Mouse (Mus musculus): ENCODE data around the gene Pmp22.

The Pmp22 gene

DNA sequence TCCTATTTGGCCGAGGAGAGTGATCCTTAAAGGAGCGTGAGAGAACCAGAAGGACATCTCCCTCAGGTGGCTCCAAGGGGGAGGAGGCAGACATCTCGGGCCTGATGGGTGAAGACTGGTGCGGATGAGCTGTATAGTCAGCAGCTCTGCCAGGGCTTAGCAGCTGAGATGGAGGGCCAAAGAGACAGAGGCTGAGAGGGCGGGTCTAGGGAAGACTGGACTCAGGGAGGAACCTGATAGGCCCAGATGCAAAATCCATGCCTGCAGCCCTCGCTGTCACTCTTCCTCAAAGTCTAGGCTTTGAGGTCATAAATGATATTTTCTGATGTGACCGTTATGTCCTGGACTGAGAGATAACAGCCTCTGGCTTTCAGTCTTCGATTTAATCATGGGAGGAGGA lies 1.8 kb upstream of the Pmp22 start:
- in situ Hi-C loops (cut with MboI, MseI): no loop called here

GRCm38 (mm10) chr11:63127513-63127912 lies 1.3 kb upstream of the Pmp22 start:
- in situ Hi-C loops (cut with MboI, MseI): no loop called here

GRCm38 (mm10) chr11:63129375-63129774 lies 593 bp downstream of the Pmp22 start:
- in situ Hi-C loops (cut with MboI, MseI): no loop called here

GRCm38 (mm10) chr11:63129840-63130239 lies 1.1 kb downstream of the Pmp22 start:
- in situ Hi-C loops (cut with MboI, MseI): loop anchor here (5.0 kb wide), 2 partner anchors 208 to 383 kb away; no protein-coding TSS in a partner anchor

GRCm38 (mm10) chr11:63130497-63130896 lies 1.7 kb downstream of the Pmp22 start:
- in situ Hi-C loops (cut with MboI, MseI): loop anchor here (5.0 kb wide), 2 partner anchors 208 to 383 kb away; no protein-coding TSS in a partner anchor

DNA sequence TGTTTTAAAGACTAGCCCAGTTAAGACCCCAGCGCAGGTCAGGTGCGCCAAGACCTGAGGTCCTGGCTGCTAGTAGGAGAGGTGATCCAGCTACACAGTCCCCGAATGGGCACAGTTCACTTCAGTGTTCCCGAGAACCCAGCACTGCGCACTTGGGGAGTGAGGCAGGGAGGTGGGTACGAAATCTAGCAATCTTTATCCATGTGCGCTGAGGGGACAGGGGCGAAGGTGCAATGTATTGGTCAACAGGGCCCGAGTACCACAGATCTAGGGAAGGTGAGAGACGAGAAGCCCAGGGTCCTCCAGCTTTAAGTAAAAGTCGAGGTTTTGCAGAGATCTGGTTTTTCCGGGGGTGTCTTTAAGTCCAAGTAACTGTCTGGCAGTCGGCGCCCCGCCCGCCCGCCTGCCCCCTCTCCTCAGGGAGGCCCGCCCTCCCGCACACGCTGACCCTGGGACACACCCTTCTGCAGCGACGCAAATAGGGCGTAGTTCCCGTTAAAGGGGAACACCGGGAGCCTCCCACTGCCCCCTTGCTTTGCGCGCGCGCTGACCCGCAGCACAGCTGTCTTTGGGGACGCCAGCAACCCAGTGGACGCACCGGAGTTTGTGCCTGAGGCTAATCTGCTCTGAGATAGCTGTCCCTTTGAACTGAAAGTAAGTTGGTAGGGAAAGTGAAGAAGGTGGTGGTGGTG lies 2.4 kb downstream of the Pmp22 start:
- in situ Hi-C loops (cut with MboI, MseI): loop anchor here (5.0 kb wide), 2 partner anchors 209 to 384 kb away; no protein-coding TSS in a partner anchor

- in situ Hi-C loops (cut with MboI, MseI): loop anchor here (5.0 kb wide), 2 partner anchors 209 to 384 kb away; no protein-coding TSS in a partner anchor
Observed at GRCm38 (mm10) chr11:63131693-63132040, 2.9 kb downstream of the Pmp22 start.

DNA sequence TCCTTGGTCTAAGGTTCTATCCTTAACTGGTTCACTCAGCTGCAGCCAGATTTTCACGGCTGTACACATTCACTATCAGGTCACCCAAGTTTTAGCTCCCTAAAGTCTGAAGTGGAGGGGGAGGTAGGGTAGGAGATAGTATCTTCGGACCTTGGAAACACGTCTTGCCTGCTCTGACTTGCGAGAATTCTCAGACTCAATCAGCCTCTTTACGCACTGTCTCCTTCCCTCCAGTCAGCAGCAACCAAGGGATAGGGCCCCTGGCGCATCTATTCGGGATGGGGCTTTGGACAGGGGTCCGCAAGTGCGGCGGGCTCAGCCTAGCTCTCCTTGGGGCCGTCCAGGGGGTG lies 3.3 kb downstream of the Pmp22 start:
- in situ Hi-C loops (cut with MboI, MseI): loop anchor here (5.0 kb wide), 2 partner anchors 210 to 385 kb away; no protein-coding TSS in a partner anchor

DNA sequence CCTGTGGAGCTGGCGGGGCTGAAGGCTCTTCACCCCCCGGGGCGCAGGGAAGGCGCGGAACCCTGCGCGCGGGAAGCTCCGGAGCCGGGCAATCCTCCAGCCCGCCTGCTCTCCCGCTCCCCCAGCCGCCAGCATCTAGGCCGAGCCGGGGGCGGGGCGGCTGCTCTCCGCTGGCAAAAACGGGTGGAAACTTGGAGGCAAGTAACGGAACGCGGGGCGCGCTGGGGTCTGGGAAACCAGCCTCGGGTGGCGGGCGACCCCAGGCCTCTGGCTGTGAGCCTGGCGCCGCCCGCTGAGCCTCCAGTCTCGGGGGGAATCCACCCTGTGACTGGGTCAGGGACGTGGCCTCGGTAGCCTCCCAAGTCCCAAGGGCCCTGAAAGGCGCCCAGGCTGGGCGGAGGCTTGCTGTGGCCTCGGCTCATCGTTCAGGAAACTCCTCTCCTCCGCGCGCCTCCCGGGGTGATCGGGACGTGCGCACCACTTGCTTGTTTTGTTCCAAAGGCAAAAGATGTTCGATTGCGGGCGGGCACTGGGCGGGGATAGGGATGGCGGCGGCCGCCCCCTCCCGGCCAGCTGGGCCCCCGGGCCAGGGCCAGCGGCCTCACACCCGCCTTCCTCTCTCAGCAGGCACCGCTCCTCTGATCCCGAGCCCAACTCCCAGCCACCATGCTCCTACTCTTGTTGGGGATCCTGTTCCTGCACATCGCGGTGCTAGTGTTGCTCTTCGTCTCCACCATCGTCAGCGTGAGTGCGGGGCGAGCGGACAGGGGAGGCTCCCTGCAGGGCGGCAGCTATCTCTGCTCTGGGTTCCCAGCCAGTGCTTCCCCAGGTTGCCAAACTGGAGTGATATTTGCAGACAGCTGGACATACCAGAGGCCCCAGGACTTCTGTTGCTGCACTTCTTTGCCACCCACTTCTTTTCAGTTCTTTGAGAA lies 4.0 kb downstream of the Pmp22 start:
- in situ Hi-C loops (cut with MboI, MseI): loop anchor here (5.0 kb wide), 2 partner anchors 210 to 385 kb away; no protein-coding TSS in a partner anchor

- in situ Hi-C loops (cut with MboI, MseI): loop anchor here (5.0 kb wide), 2 partner anchors 212 to 387 kb away; no protein-coding TSS in a partner anchor
Observed at GRCm38 (mm10) chr11:63134021-63134420, 5.2 kb downstream of the Pmp22 start.

- in situ Hi-C loops (cut with MboI, MseI): loop anchor here (5.0 kb wide), 2 partner anchors 213 to 388 kb away; no protein-coding TSS in a partner anchor
Observed at GRCm38 (mm10) chr11:63134742-63135482, 6.1 kb downstream of the Pmp22 start.

DNA sequence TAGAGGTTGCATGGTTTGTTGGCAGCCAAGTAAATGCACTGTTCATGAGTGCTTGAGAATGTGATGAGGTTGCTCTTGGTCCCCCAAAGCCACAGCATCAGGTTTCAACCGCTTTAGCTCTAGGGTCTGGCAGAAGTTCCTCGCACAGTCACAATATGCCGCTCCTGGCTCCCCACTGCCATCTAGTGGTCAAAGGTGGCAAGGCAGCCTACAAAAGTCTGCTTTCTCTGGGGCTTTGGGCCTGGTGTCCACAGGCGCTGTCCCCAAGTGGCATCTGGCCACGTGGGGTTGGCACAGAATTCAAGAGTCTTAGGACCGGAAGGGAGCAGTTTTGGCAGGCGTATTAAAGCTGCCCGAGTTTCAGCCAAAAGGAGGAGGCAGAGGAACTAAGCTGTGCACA lies 6.8 kb downstream of the Pmp22 start:
- in situ Hi-C loops (cut with MboI, MseI): no loop called here

GRCm38 (mm10) chr11:63136205-63136604 lies 7.4 kb downstream of the Pmp22 start:
- in situ Hi-C loops (cut with MboI, MseI): no loop called here

DNA sequence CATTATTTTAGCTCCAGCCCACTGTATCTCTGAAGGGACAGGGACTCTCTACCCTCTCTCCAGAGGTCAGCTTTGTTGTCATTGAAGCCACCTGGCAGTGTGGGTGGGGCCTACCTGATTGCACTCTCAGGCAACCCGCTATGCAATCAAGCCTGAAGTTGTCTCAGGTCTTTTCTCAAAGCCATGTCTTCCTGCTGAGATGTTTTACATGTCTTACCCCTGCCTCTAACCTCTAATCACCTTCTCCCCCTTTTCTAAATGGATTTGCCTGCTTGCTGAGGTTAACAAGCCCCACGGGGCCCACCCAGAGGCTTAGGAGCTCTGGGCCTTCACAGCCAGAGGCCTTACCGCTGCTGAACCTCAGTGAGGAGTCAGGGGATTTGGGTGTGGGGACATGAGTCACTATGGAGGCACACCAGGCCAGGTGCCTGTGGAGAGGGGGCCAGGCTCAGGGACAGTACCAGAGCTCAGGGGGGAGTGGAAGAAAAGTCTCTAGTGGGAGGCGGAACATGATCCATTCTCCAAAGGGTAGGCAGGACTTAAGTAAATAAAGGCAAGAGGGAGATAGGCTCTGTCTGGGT lies 8.1 kb downstream of the Pmp22 start:
- in situ Hi-C loops (cut with MboI, MseI): no loop called here

- in situ Hi-C loops (cut with MboI, MseI): no loop called here
Observed at GRCm38 (mm10) chr11:63138739-63139138, 10.0 kb downstream of the Pmp22 start.

DNA sequence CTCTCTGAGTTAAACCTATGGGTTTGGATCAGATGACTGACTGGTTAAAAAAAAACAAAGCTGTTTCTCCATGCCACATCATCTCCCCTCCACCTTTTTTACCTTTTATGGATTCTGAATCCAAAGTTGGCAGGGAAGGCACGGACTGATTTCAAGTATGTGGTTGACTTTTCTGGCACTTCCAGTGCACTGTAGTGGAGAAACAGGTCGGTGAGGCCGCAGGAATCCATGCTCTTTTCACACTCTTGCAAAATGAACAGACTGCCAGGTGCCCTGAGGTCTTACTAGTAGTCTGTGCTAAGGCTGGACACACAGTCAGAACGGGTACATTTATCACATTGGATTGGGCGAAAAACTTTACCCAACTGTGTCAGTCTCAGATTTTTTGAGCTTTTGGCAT lies 13.5 kb downstream of the Pmp22 start:
- in situ Hi-C loops (cut with MboI, MseI): no loop called here

DNA sequence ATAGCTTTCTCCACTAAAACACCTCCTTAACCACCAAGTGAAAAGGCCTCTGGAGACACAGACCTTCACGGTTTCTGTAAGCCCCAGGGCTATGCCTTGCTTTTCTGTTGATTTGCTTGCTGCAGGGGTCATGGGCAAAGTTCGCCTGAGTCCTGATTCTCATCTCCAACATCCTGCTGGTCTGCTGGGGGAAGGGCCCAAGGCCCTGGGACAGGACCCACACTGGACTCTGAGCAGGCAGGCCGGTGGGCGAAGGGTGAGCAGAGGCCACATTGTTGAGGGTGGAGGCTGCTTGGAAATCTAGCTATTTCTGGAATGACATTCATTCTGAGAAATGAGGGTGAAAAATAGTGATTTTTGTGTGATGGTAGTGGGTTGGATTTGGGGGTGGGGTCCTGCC lies 14.0 kb downstream of the Pmp22 start:
- in situ Hi-C loops (cut with MboI, MseI): no loop called here

GRCm38 (mm10) chr11:63143486-63143885 lies 14.7 kb downstream of the Pmp22 start:
- in situ Hi-C loops (cut with MboI, MseI): no loop called here

DNA sequence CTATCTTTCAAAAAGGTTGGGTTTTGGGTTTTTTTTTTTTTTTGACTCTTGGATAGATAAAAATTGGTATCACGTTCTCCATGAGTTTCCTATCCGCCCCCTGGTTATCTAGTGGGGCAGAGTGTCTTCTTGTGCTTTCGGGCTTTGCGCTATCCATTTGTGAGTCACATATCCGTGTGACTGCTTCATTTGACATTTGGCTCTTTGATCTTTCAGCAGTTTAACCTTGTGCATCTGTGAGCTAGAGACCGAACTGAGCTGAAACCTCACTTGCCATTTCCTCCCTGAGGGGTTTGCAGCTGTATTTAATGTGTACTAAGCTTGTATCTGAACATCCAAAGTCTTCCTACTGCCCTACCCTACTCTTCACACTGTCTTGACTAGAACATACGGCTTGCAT lies 17.8 kb downstream of the Pmp22 start:
- in situ Hi-C loops (cut with MboI, MseI): no loop called here

GRCm38 (mm10) chr11:63148276-63148675 lies 19.5 kb downstream of the Pmp22 start:
- in situ Hi-C loops (cut with MboI, MseI): no loop called here

- in situ Hi-C loops (cut with MboI, MseI): no loop called here
Observed at GRCm38 (mm10) chr11:63151857-63152256, 23.1 kb downstream of the Pmp22 start.

Data from T-helper 1 cell (primary cell).